Mouse (Mus musculus): ENCODE measurements around the gene Cd70.

The Cd70 gene

GRCm38 (mm10) chr17:57148994-57149803 lies at the start of gene Cd70:
TSS of gene Cd70 (minus strand) at chr17:57149777.
- no peak for DNase-seq (ENCODE audit: low spot score in 2 of 2)

GRCm38 (mm10) chr17:57198252-57198651 lies 48.7 kb upstream of the Cd70 start:
- DNase-seq (ENCODE audit: low spot score in 2 of 2), result no peak

GRCm38 (mm10) chr17:57195326-57196010 lies 45.9 kb upstream of the Cd70 start:
- DNase-seq (ENCODE audit: low spot score in 2 of 2), result no peak

GRCm38 (mm10) chr17:57194771-57195170 lies 45.2 kb upstream of the Cd70 start:
- no peak for DNase-seq (ENCODE audit: low spot score in 2 of 2)

GRCm38 (mm10) chr17:57194041-57194507 lies 44.5 kb upstream of the Cd70 start, which contains the start of gene Tnfsf14:
TSS of gene Tnfsf14 (minus strand) at chr17:57194177.
- no peak for DNase-seq (ENCODE audit: low spot score in 2 of 2)

- DNase-seq (ENCODE audit: low spot score in 2 of 2), result no peak
Observed at GRCm38 (mm10) chr17:57188510-57189192, 39.1 kb upstream of the Cd70 start.

- no peak for DNase-seq (ENCODE audit: low spot score in 2 of 2)
Observed at GRCm38 (mm10) chr17:57185641-57186040, 36.1 kb upstream of the Cd70 start.

GRCm38 (mm10) chr17:57182871-57183270 lies 33.3 kb upstream of the Cd70 start:
- no peak for DNase-seq (ENCODE audit: low spot score in 2 of 2)

GRCm38 (mm10) chr17:57180363-57180762 lies 30.8 kb upstream of the Cd70 start:
- no peak for DNase-seq (ENCODE audit: low spot score in 2 of 2)

- no peak for DNase-seq (ENCODE audit: low spot score in 2 of 2)
Observed at GRCm38 (mm10) chr17:57173351-57173750, 23.8 kb upstream of the Cd70 start.

- DNase-seq (ENCODE audit: low spot score in 2 of 2), result no peak
Observed at GRCm38 (mm10) chr17:57172378-57172777, 22.8 kb upstream of the Cd70 start.

GRCm38 (mm10) chr17:57170616-57171260 lies 21.2 kb upstream of the Cd70 start:
- no peak for DNase-seq (ENCODE audit: low spot score in 2 of 2)

GRCm38 (mm10) chr17:57166800-57167791 lies 17.5 kb upstream of the Cd70 start:
- DNase-seq (ENCODE audit: low spot score in 2 of 2), result peak; percentile 54 to 78

- no peak for DNase-seq (ENCODE audit: low spot score in 2 of 2)
Observed at GRCm38 (mm10) chr17:57153787-57154186, 4.2 kb upstream of the Cd70 start.

GRCm38 (mm10) chr17:57153006-57153405 lies 3.4 kb upstream of the Cd70 start:
- no peak for DNase-seq (ENCODE audit: low spot score in 2 of 2)

GRCm38 (mm10) chr17:57148343-57148742 lies 1.2 kb downstream of the Cd70 start:
- no peak for DNase-seq (ENCODE audit: low spot score in 2 of 2)

GRCm38 (mm10) chr17:57145115-57145514 lies 4.5 kb downstream of the Cd70 start:
- no peak for DNase-seq (ENCODE audit: low spot score in 2 of 2)

GRCm38 (mm10) chr17:57143704-57144103 lies 5.9 kb downstream of the Cd70 start:
- no peak for DNase-seq (ENCODE audit: low spot score in 2 of 2)

GRCm38 (mm10) chr17:57139708-57140107 lies 9.9 kb downstream of the Cd70 start:
- no peak for DNase-seq (ENCODE audit: low spot score in 2 of 2)

GRCm38 (mm10) chr17:57138676-57139075 lies 10.9 kb downstream of the Cd70 start:
- DNase-seq (ENCODE audit: low spot score in 2 of 2), result no peak

GRCm38 (mm10) chr17:57135635-57136034 lies 13.9 kb downstream of the Cd70 start:
- no peak for DNase-seq (ENCODE audit: low spot score in 2 of 2)

All from frontal cortex, postnatal 14 days (tissue).